Mouse (Mus musculus) spleen, postnatal 36 days (tissue): Measurements from ENCODE around the gene Noxa1.
A peak's percentile ranks its signal among the peaks of the same experiment; 100 is the strongest.

Source experiments
- DNase-seq, 2 experiments: peaks; one replicate each; pipeline ENCODE4 v3.0.0; 2022; ENCODE audit warnings: low spot score in 2 of 2, mixed read lengths in 1 of 2

Gene Noxa1

DNA sequence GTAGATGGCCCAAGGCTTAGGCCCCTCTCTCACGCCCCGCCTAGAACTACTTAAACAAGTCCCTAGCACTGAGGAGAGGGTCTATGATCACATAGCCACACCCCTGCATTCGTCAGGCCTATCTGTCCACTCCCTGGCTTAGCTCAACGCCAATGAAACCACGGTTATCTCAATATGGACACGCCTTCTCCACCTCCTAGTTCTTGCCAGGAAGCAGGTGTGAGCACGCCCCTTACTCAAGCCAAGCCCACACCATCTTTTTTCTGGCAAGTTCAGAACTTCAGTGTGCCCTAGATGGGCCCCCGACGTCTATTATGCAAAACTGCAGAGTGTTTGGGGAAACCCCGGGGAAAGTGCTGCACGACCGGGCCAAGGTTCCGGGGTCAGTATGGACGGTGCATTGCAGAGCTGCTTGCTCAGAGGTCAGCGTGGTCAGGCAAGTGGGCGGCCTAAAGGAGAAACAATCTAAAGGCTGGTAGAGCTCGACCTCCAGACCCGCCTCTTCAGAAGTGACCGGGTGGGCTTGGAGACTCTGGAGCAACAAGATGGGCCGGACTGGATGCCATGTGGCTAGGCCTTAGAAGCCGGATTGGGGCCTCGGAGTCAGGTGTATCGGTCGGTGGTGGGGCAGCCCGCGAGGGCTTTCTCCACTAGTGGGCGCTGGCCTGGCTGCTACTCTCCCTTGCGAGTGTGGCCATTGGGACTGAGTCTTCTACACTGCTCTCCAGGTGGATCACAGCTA is at the start of gene Noxa1:
Gene Noxa1, minus strand, starts transcription at position 41 of the 742 bp plus-strand sequence.
- no peak for DNase-seq

DNA sequence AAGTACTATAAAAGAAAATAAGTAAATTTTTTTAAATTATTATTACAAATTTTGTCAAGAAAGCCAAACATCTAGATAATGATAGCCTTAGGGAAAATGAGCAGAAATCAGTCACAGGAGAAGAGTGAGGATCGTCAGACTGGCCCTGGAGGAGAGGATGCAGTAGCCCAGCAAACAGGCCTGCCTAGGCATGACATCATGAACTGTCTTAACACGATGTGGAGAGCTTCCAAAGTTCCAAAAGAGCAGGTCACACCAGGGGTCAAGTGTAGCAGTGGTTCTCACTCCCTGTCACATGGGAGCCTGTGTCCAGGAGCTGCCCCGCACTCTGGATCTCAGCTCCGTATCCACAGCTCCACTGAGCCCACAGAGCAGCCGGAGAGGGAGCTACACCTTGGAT is 47.0 kb upstream of the Noxa1 start:
- DNase-seq, result no peak

DNA sequence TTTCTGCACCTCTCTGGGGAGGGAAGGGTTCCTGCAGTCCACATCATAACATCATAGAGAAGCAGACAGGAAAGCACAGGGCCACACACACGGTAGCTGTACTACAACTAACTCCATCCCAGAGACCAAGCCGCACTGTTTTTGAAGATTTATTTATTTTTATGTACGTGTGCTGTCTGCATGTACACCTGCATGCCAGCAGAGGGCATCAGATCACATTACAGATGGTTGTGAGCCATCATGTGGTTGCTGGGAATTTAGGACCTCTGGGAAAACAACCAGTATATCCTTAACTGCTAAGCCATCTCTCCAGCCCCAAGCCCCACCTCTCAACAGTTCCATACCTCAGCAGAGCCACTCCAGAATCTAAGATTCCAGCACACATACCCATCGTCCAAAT is 46.2 kb upstream of the Noxa1 start:
- no peak for DNase-seq

DNA sequence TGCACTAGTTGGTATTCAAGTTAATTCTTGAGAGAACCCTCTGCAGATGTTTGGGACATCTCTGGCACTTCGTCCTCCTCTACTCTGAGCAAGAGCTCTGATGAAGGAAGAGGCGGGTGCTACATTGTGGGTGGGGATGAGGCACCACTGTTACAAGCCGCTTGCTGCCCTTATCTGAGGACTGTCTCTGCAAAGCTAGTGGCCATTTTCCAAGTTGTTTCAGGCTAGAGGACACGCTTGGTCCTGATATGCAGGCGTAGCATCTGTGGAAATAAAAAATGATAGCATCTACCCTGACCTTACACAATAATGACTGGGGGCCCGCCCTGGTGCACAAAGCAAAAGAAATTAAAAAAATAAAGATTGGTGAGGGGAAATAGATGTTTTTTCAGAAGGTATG is 42.9 kb upstream of the Noxa1 start:
- DNase-seq, result peak in 1 of 2 experiments; percentile 22

DNA sequence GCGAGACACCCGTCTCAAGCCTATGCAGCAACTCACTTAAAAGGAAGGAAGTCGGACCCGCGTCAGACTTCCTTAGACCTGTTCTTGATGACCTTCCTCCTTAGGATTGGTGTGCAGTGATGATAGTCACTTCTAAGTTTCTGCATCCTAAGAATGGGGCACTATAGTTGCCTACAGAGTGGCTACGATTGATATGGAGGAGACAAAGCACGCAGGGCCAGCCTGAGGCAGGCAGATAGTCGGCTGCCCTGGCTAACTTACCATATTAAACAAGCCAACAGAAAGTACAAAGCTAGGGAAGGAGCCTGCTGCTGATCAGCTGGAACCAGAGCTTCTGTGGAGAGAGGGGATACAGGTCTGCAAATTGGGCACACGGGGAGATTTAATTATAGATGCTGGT is 36.7 kb upstream of the Noxa1 start:
- no peak for DNase-seq

DNA sequence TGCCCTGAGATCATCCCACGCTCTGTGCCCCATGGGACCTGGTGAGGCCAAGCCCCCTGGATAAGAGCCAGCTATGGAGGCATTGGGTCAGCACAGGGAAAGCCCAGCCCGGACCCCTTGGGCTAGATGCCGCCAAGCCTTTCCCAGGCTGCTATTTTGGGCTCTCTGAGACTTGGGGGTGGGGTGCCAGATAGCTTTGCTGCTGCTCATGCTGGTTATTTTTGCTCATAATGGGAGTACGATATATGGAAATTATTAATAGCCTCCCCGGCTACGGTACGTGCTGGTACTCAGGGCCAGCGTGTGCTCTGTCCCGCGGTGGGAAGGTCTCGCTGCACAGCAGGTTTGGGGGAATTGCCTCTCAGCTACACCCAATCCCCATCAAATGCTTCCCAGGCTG is 33.1 kb upstream of the Noxa1 start:
- DNase-seq, result no peak

DNA sequence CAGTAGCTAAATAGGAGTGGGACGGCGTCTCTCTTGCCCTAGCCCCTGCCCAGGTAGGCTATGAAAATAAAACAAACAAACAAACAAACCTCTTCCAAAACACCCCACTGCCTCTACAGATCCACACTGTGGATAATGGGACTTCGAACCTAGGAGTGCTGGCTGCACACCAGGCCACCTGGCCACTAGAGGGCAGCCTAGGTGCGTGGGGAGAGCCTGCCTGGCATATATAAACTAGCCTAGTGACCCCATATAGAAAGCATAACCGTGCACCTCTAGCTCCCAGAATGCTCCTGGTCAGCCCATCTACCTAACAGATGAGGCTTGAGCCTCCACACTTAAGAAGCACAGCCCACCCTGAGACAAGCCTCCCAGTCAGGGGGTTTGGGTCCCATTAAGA is 32.3 kb upstream of the Noxa1 start:
- peak; percentile 58 to 60 for DNase-seq

DNA sequence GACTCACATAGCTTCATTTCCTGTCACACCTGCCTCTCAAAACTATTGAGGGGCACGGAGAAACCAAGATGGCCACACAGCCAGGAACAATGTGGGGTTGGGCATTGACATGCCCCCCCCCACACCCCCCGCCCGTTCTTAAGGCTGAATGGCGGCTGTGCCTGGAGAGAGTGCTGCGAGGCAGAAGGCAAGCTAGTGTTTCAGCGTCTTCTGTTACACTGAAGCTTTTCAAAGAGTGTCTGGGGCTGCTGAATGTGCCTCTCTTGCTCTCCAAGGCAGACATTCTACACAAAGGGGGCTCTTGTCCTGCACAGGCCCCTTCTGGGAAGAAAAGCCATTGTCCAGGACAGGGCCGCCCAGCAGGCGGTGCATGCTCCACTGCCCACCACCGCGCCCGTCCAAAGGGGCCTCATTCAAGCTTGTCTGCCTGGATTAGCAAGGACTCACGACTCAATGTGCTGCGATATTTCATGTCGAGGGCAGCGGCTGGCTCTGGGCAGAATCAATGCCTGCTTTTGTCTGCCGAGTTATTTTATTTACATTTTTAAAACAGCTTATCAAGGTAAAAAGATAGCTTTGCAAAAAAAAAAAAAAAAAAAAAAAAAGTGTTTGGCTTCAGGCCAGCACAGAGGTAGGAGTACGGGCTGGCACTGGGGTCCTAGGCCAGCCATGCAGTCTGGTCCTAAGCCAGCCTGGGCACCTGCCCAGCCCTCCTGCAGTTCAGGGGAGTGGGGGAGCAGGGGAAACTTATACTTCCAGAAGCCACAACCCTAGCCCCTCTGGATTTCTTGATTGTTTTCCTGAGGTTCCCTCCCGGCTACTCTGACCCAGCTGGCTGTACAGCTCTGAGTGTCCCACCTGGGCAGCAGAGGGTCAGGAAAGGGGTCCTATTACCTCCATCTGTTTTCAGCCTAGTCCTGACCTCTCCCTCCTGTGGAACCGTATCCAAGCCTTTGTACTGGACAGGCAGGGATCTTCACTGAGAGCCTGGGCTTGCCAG is 31.4 kb upstream of the Noxa1 start:
- DNase-seq, result no peak

DNA sequence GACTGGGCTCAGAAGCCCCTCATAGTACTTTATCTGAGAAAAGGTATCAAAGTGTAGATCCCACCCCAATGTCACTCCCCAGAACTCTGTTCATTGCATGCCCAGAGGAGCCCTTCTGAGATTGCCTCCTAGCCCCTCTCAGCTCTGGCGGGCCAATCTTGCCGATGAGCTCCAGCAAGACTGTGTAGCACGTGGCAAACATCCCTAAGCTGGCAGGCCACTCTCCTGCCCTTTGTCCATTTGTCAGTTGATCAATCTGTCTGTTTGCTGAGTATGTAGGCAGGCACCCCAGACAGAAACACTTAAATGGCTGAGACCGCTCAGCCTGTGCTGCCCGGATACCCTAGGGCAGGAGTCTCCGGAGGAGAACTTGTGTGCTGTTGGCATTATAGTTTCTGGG is 30.2 kb upstream of the Noxa1 start:
- no peak for DNase-seq

DNA sequence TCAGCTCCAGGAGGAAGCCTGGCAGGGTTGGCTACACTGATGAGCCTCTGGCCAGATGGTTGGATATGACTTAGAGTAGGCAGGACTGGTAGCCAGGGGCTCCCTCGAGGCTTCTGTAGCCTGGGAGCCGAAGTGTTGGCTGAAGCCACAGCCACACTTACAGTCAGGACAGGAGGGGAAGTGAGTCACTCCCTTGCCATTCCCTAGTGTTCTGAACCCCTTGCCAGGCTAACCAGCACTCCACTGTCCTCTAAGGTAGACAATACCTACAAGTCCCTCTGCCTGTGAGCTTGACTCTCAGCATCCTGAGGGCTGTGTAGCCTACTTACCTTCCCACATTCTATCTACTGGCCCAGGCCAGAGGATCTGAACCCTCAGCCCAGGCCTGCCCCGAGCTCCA is 29.5 kb upstream of the Noxa1 start:
- no peak for DNase-seq

DNA sequence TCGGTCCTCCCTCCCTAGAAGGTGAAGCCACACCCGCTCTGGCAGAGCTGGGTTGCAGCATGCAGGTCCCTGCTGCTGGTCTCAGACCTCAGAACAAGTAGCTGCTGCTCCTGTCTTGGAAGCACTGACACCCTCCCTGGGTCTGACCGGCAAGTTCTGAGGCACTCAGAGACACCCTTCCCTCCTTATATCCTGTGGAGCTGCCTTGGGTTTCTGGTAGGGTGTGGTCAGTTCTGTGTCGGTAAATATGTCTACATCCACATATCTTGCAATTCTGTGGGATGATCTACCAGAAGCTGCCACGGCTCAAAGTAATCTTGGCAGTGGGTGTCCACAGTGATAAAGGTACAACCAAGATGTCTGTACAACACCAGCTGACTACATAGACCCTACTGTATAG is 28.6 kb upstream of the Noxa1 start:
- no peak for DNase-seq

DNA sequence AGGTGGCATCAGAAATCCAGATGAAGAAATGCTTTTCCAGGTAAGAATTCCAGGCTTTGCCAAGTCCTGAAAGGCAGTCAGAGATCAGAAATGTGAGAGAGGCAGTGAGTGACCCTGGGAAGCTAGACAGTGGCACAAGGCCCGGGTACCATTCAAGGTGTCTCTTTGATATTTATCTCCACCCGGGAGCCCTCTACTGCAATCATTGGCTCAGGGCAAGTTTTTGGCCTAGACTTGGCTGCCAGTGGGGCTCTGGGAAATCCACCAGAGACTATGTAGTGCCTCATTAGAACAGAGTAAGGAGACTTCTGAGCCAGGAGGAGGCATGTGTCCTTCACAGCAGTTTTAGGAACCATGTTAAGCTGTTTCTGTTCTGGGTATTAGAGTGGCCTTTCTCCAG is 27.7 kb upstream of the Noxa1 start:
- no peak for DNase-seq

DNA sequence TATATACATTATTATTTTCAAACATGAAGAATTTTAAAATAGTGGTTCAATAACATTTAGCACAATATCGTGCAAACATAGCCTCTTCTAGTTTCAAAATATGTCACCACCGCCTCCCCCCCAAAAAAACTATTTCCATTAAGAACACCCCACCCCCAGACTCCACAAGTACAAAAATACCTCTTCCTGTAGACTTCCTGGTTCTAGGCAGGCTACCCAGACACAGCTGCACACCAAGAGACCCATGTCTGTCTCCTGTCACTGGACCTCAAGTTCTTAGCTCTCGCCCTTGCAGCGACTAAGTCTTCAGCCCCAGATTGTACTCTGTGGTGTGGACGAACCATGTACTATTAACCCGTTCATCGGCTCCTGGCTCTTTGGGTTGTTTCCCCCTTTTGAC is 26.0 kb upstream of the Noxa1 start:
- no peak for DNase-seq

DNA sequence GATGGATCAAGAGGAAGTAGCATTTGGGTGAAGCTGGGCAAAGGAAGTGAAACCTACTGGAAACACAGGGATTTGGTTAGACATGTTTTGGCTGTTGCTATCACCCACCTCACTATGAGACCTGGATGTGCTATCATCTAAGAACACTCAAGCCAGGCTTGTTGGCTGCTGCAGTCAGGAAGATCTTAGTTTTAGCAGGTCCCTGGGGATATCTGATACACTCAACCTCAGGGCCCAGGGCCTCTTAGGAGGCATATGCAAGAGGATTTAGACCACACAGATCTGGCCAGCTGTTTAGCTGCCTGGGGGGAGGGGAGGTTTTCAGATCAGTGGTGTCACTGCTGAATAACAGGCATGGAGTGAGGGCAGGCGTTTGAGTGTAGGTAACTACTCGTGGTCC is 20.5 kb upstream of the Noxa1 start:
- DNase-seq, result no peak

DNA sequence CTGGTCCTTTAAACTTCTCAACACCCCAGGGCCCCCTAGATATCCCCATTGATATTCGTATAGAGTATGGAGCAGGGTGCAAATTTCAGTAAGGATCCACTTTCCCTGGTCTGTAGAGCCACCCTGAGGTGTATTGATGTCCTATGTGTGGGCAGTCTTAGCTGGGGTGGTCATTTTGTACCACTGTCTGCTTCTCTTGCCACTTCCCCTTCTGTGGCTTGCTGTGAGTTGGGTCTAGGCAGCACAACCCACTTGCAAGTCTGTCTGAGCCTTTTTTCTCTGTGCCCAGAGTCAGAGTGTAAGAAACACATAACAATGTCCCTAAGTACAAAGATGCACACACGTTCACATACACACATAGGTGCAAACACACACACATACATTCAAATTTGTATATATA is 19.4 kb upstream of the Noxa1 start:
- DNase-seq, result no peak

DNA sequence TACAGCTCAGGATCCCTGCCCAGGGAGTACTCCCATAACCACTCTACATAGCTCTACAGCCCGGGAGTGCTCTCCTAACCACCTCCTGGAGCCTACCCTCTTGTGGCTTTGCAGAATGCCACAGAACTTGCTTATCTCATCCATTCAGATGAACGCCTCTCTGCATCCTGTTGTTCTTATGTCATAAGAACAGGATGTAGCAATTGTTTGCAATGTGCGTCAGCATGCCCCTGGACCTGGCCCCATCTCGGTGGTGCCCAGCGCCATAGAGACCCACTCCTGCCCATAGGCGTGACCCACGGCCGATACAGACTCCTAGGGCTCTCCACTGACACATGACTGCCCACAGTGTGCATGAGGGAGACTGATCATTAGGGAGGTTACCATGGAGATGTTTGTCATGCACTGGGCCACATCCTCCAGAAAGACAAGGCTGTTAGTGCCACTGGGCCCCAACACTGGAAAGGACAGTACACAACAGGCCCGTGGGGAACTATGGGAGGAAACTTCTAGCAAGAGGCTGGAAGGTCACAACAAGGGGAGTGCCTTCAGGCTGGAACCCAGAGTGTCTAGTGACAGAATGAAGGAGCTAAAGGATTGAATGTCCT is 16.3 kb upstream of the Noxa1 start:
- DNase-seq, result peak in 1 of 2 experiments; percentile 7

DNA sequence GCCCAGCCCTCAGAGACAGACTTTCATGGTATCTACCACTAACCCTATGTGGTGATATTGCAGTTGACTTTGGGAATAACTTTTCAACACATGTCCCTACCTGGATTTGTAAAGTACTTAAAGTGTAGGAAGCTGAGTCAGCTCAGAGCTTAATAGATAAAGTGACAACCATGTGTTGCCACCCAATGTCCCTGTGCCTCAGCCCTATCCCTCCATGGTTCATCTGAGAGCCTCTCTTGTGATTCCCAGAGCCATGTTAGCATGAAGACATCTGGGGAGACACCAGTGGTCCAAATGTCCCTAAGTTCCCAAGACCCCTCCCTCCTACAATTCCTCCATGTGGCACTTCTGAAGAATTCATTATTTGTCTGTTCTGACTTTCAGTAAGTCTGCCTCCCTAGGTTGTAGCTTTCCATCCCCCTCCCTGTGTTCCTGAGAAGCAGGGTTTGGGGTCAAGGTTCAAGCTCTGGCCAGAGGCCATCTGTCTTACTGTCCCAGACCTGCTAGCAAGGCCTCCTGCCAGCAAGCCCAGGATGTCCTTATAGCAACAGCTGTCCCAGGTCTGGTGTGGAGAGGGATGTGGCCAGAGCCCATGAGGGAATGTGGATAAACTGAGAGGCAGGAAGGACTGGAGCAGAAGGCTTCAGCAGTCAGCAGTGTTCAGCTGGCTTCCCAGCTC is 15.7 kb upstream of the Noxa1 start:
- DNase-seq, result no peak

DNA sequence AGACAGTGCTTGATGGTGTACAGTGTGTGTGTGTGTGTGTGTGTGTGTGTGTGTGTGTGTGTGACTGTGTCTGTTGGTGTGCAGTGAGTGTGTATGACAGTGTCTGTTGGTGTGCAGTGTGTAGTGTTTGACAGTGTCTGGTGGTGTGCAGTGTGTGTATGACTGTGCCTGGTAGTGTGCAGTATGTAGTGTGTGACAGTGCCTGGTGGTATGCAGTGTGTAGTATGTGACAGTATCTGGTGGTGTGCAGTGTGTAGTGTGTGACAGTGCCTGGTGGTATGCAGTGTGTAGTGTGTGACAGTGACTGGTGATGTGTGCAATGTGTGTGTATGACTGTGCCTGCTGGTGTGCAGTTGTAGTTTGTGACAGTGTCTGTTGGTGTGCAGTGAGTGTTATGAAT is 14.5 kb upstream of the Noxa1 start:
- no peak for DNase-seq

DNA sequence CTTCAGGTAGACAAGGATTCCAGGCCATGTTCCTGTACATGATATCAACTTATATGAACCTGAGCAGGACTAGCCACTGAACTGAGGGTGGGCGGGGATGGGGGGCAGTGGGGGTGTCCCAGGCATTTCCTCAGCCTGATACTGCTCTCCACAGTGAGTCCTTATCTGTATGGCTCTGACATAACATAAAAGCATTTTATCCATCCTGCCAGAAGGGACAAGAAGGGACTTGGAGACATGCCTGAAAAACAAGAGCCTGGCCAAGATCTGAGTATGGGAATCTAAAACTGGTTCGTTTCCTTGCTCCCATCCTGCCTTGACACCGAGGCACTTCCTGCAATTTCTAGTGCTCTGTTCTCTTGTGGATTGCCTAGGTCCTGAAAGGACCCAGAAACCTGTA is 11.1 kb upstream of the Noxa1 start:
- no peak for DNase-seq

DNA sequence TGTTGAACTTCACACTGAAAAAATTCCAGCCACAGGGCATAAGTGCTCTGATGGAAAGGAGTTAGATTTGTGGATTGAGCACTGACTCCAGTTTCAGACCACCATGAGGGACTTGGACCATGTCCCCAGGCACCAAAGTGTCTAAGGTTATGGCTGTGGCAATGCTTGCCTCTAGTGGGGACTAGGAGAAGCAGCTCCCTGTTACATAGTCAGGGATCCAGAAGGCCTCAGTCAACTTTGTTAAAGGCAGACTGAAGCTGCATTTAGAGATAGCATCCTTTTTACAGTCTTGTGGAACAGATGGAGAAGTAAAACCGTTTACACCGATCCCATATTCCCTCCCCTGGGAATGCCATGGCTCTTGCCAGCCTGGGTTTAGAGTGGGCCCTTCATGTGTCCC is 9.2 kb upstream of the Noxa1 start:
- no peak for DNase-seq

DNA sequence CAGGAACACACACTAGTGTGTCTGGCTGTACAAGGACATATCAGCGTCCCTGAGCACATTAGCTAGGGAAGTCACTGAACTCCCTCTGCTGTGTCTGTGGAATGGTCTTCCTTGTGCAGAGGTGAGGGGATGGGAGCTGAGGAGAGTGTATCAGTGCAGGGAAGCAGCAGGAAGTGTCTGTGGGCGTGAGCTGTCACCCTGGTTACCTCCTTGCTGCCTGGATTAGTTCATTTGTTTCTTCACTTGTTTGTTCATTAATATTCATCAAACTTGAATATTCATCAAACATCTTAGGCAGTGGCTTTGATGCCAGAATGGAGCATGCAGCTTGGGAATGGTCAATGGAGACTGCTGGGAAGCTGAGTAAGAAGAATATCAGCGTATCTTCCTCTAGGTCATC is 4.8 kb upstream of the Noxa1 start:
- no peak for DNase-seq

DNA sequence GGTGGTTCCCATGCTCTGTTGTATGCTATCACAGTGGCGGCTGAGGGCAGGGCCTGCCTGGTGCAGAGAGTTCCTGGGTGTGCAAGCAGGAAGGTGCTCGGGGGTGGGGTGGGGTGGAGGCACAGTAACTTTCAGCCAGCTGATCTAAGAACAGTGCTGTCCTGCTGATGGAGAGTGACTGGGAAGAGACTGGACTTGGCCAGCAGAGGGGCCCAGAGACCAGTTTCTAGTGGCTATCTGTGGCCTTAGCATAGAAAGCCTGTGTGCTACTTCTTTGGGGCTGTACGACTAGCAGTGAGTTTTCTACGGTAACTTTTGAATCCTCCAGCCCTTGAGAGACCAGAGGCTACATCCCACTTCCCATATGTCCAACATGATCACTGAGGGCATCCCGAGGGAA is 4.0 kb upstream of the Noxa1 start:
- no peak for DNase-seq
